Mouse (Mus musculus) liver, embryonic 14.5 days (tissue): Measurements from ENCODE around the gene Fndc9.

ENCODE experiments used
- CTCF ChIP-seq: IDR thresholded peaks from 2 replicates; pipeline ENCODE4 v1.5.1; 2016; ENCODE audit warnings: antibody characterized with exemption, low read depth, control low read depth
- EP300 ChIP-seq: IDR thresholded peaks from 2 replicates; pipeline ENCODE4 v1.6.1; 2016; ENCODE audit warnings: antibody characterized with exemption, low read depth

GRCm38 (mm10) chr11:46272058-46272681, 36.8 kb downstream of the Fndc9 start:
- no peak for TF ChIP-seq CTCF
- no peak for TF ChIP-seq EP300
